Mouse (Mus musculus) erythroblast, embryonic 14.5 days (primary cell): ENCODE data around the gene Tpd52l2.

Experiments
- GATA1 ChIP-seq: IDR thresholded peaks from 2 replicates; pipeline ENCODE4 v1.6.1; 2012; ENCODE audit warnings: low read length, inconsistent platforms, mixed read lengths
- TAL1 ChIP-seq: IDR thresholded peaks from 3 replicates; pipeline ENCODE4 v1.6.1; 2012; ENCODE audit warnings: low read length, inconsistent platforms, mixed read lengths

- TF ChIP-seq TAL1 = no peak
- TF ChIP-seq GATA1 = no peak
These were observed 51.7 kb downstream of the Tpd52l2 start for GRCm38 (mm10) chr2:181548682-181549081.
